Mouse (Mus musculus) lung, adult 2 months (tissue): ENCODE data around the gene Smcr8.

Experiments used
- CTCF ChIP-seq: fragments of 200-500 bp; IDR thresholded peaks from 2 replicates; pipeline ENCODE4 v1.5.1; 2011; ENCODE audit warnings: mild to moderate bottlenecking, low read length, control low read depth; ENCODE audit not compliant: insufficient read depth
- POLR2A ChIP-seq: fragments of 200-500 bp; IDR thresholded peaks from 2 replicates; pipeline ENCODE4 v1.6.1; 2011; ENCODE audit warnings: low read depth, mild to moderate bottlenecking, control low read depth, low read length, borderline replicate concordance; ENCODE audit errors: extremely low read depth

GRCm38 (mm10) chr11:60826700-60827099 lies 49.4 kb downstream of the Smcr8 start:
- TF ChIP-seq CTCF (no peak), POLR2A (no peak)
